Comparison of ENCODE assay signal across 8 mouse cellular contexts in the genomic region with DNA sequence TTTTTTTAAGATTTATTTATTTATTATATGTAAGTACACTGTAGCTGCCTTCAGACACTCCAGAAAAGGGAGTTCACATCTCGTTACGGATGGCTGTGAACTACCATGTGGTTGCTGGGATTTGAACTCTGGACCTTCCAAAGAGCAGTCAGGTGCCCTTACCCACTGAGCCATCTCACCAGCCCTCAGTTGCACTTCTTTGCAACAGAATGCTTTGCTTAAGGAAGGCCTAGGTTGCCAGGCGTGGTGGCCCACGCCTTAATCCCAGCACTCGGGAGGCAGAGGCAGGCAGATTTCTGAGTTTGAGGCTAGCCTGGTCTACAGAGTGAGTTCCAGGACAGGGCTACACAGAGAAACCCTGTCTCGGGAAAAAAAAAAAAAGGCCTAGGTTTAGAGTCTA. TPM values are rescaled to one million over a fixed set of nuclear protein-coding genes. Genes with fewer than 3 reads are reported as not detected.
DNase-seq lines count a peak whose midpoint lies in the region; ATAC-seq and TF ChIP-seq lines count a peak whose summit lies in the region.
"Not testable (repeated sequence)": the region's sequence is repeated elsewhere in the genome, so short reads cannot be mapped to it uniquely, and the experiment has no call there.

No protein-coding gene starts in this region.

- ATAC-seq in forebrain, embryonic 12.5 days (ENCODE audit: low FRiP score); heart, embryonic 14.5 days (ENCODE audit: insufficient number of reproducible peaks, insufficient read depth, low FRiP score, low read depth); intestine, embryonic 14.5 days (replicated peaks; ENCODE audit: low FRiP score, low TSS enrichment, low read depth); limb, embryonic 11.5 days (ENCODE audit: insufficient number of reproducible peaks, low FRiP score, low TSS enrichment, low read depth); lung, embryonic 14.5 days (ENCODE audit: insufficient read depth); midbrain, embryonic 16.5 days; stomach, postnatal 0 days (ENCODE audit: low FRiP score, low TSS enrichment): not testable (repeated sequence)

- peak overlapping the region; percentile 93 for H3K4me2 ChIP-seq in forebrain, embryonic 12.5 days
- peak overlapping the region; percentile 87 for H3K4me2 ChIP-seq in heart, embryonic 14.5 days (ENCODE audit: low read length)
- peak overlapping the region; percentile 49 for H3K4me2 ChIP-seq in intestine, embryonic 14.5 days (ENCODE audit: low read length)
- H3K4me2 ChIP-seq in limb, embryonic 11.5 days (ENCODE audit: low read depth, severe bottlenecking): peak overlapping the region; percentile 21; the same call in 1 of the 2 replicates
- peak overlapping the region; percentile 91 for H3K4me2 ChIP-seq in lung, embryonic 14.5 days
- H3K4me2 ChIP-seq in midbrain, embryonic 16.5 days (ENCODE audit: low read length): peak overlapping the region; percentile 64
- peak overlapping the region; percentile 59; the same call in 1 of the 2 replicates for H3K4me2 ChIP-seq in stomach, postnatal 0 days (replicated peaks; ENCODE audit: low read depth)

- peak overlapping the region; percentile 97 for H3K4me3 ChIP-seq in forebrain, embryonic 12.5 days (replicated peaks)
- peak overlapping the region in 1 of 2 experiments; percentile 95; a peak in 2 of 4 replicates for H3K4me3 ChIP-seq in heart, embryonic 14.5 days (ENCODE audit: control insufficient read depth in 1 of 2, insufficient read depth in 1 of 2, low read depth in 1 of 2, low read length in 2 of 2)
- H3K4me3 ChIP-seq in intestine, embryonic 14.5 days (ENCODE audit: low read depth, low read length): peak overlapping the region; percentile 84
- H3K4me3 ChIP-seq in limb, embryonic 11.5 days (ENCODE audit: low read depth, low read length): peak overlapping the region; percentile 99
- H3K4me3 ChIP-seq in lung, embryonic 14.5 days (ENCODE audit: low read depth, low read length): peak overlapping the region; percentile 98
- H3K4me3 ChIP-seq in midbrain, embryonic 16.5 days (ENCODE audit: low read depth, low read length): peak overlapping the region; percentile 100
- peak overlapping the region; percentile 94 for H3K4me3 ChIP-seq in stomach, postnatal 0 days (ENCODE audit: low read depth, low read length)

- H3K9ac ChIP-seq in forebrain, embryonic 12.5 days: 0 out of 2 replicates have a peak overlapping the region, but pooled peaks have one; percentile 95
- peak overlapping the region; percentile 96 for H3K9ac ChIP-seq in heart, embryonic 14.5 days (ENCODE audit: low read length)
- H3K9ac ChIP-seq in intestine, embryonic 14.5 days (ENCODE audit: low read length): peak overlapping the region; percentile 91
- H3K9ac ChIP-seq in limb, embryonic 11.5 days (ENCODE audit: low read length); midbrain, embryonic 16.5 days (ENCODE audit: low read depth, low read length); stomach, postnatal 0 days (ENCODE audit: low read length): not testable (repeated sequence)
- peak overlapping the region; percentile 97 for H3K9ac ChIP-seq in lung, embryonic 14.5 days

- H3K9me3 ChIP-seq in forebrain, embryonic 12.5 days; heart, embryonic 14.5 days (ENCODE audit: control insufficient read depth, low read length); intestine, embryonic 14.5 days (ENCODE audit: control insufficient read depth, low read length); limb, embryonic 11.5 days (ENCODE audit: control insufficient read depth, low read length); lung, embryonic 14.5 days (ENCODE audit: low read depth, low read length); midbrain, embryonic 16.5 days (replicated peaks; ENCODE audit: control insufficient read depth, low read length, poor library complexity, severe bottlenecking); stomach, postnatal 0 days (ENCODE audit: control insufficient read depth, low read length): not testable (repeated sequence)

- H3K4me1 ChIP-seq in forebrain, embryonic 12.5 days: peaks cover 33% of the 10 kb centered on the region
- peaks cover 6 to 24% of the 10 kb centered on the region in 2 experiments; a peak in 3 of 4 replicates for H3K4me1 ChIP-seq in heart, embryonic 14.5 days (ENCODE audit: control insufficient read depth in 2 of 2, insufficient read depth in 2 of 2, low read length in 2 of 2)
- peaks cover 13% of the 10 kb centered on the region for H3K4me1 ChIP-seq in intestine, embryonic 14.5 days (replicated peaks; ENCODE audit: control insufficient read depth, insufficient read depth, low read length)
- H3K4me1 ChIP-seq in limb, embryonic 11.5 days (ENCODE audit: control insufficient read depth, insufficient read depth, low read length); lung, embryonic 14.5 days (ENCODE audit: insufficient read depth); stomach, postnatal 0 days (replicated peaks; ENCODE audit: control insufficient read depth, insufficient read depth): not testable (repeated sequence)
- peaks cover 25% of the 10 kb centered on the region for H3K4me1 ChIP-seq in midbrain, embryonic 16.5 days (ENCODE audit: control insufficient read depth, insufficient read depth, low read length)

- peak; percentile 11 for DNase-seq in cerebellum, adult 8-10 months
- not testable (repeated sequence) for DNase-seq in intestine, embryonic 14.5 days (ENCODE audit: low spot score); limb, embryonic 11.5 days (ENCODE audit: low spot score); lung, embryonic 14.5 days; stomach, postnatal 0 days (ENCODE audit: low spot score)

- H3K36me3 ChIP-seq in forebrain, embryonic 12.5 days (replicated peaks): peaks cover 35% of the 10 kb centered on the region
- H3K36me3 ChIP-seq in heart, embryonic 14.5 days (ENCODE audit: control insufficient read depth, insufficient read depth, low read length): peaks cover 29% of the 10 kb centered on the region
- H3K36me3 ChIP-seq in intestine, embryonic 14.5 days (ENCODE audit: control insufficient read depth, insufficient read depth, low read length): peaks cover 24% of the 10 kb centered on the region
- H3K36me3 ChIP-seq in limb, embryonic 11.5 days (ENCODE audit: control insufficient read depth, insufficient read depth, low read length): peaks cover 12% of the 10 kb centered on the region
- H3K36me3 ChIP-seq in lung, embryonic 14.5 days (ENCODE audit: insufficient read depth): peaks cover 26% of the 10 kb centered on the region
- H3K36me3 ChIP-seq in midbrain, embryonic 16.5 days (ENCODE audit: control insufficient read depth, insufficient read depth, low read length): peaks cover 16% of the 10 kb centered on the region
- peaks cover 13% of the 10 kb centered on the region; the same call in 1 of the 2 replicates for H3K36me3 ChIP-seq in stomach, postnatal 0 days (ENCODE audit: control insufficient read depth, insufficient read depth, low read length)

- H3K27me3 ChIP-seq in forebrain, embryonic 12.5 days; heart, embryonic 14.5 days (ENCODE audit: control insufficient read depth, insufficient read depth, low read length); intestine, embryonic 14.5 days (replicated peaks; ENCODE audit: control insufficient read depth, insufficient read depth, low read length); limb, embryonic 11.5 days (ENCODE audit: control insufficient read depth, insufficient read depth, low read length); lung, embryonic 14.5 days (ENCODE audit: insufficient read depth, low read length); midbrain, embryonic 16.5 days (ENCODE audit: control insufficient read depth, insufficient read depth, low read depth, low read length); stomach, postnatal 0 days (ENCODE audit: control insufficient read depth, insufficient read depth, low read length): not testable (repeated sequence)

- TF ChIP-seq EP300 in stomach, postnatal 0 days (optimal IDR thresholded peaks at IDR 0.05): not testable (repeated sequence)

- not testable (repeated sequence) for TF ChIP-seq CTCF in lung, embryonic 14.5 days (IDR thresholded peaks at IDR 0.05; ENCODE audit: low read depth); stomach, postnatal 0 days (IDR thresholded peaks at IDR 0.05; ENCODE audit: low read depth)

- not testable (repeated sequence) for H3K27ac ChIP-seq in forebrain, embryonic 12.5 days; heart, embryonic 14.5 days (replicated peaks in 1 of 2; ENCODE audit: control insufficient read depth in 1 of 2, insufficient read depth in 1 of 2, low read depth in 2 of 2, low read length in 2 of 2); intestine, embryonic 14.5 days (ENCODE audit: low read depth); limb, embryonic 11.5 days (replicated peaks; ENCODE audit: low read depth, low read length); lung, embryonic 14.5 days (ENCODE audit: low read depth); midbrain, embryonic 16.5 days (ENCODE audit: low read length); stomach, postnatal 0 days (replicated peaks)

- 78% methylated on average over 6 of the region's 6 CpGs for WGBS in forebrain, embryonic 12.5 days
- 64% methylated on average over 6 of the region's 6 CpGs for WGBS in heart, embryonic 14.5 days
- WGBS in intestine, embryonic 14.5 days: 73% methylated on average over 6 of the region's 6 CpGs
- WGBS in limb, embryonic 11.5 days: 82% methylated on average over 6 of the region's 6 CpGs
- WGBS in lung, embryonic 14.5 days: 67% methylated on average over 6 of the region's 6 CpGs
- 85% methylated on average over 6 of the region's 6 CpGs for WGBS in midbrain, embryonic 16.5 days
- WGBS in stomach, postnatal 0 days: 66% methylated on average over 6 of the region's 6 CpGs

RNA-seq across cellular contexts. Expression of gene Apopt1, which starts 0.8 kb away (rescaled TPM):
- polyA plus RNA-seq in forebrain, embryonic 12.5 days (2016; fragmentation: Nextera tagmentation; extraction: Ambion mirVana): 55.0 and 56.0 TPM in 2 replicates
- 49.7 and 51.0 TPM in 2 replicates for polyA plus RNA-seq in heart, embryonic 14.5 days (2014; fragmentation: Nextera tagmentation; extraction: Ambion mirVana)
- polyA plus RNA-seq in intestine, embryonic 14.5 days (2014; fragmentation: Nextera tagmentation; extraction: Ambion mirVana): 57.1 and 58.2 TPM in 2 replicates
- polyA plus RNA-seq in limb, embryonic 11.5 days (2014; fragmentation: Nextera tagmentation; extraction: Ambion mirVana): 55.1 and 61.1 TPM in 2 replicates
- polyA plus RNA-seq in lung, embryonic 14.5 days (2014; fragmentation: Nextera tagmentation; extraction: Ambion mirVana): 53.3 and 57.3 TPM in 2 replicates
- polyA plus RNA-seq in midbrain, embryonic 16.5 days (2015; fragmentation: Nextera tagmentation; extraction: Ambion mirVana): 52.3 and 56.8 TPM in 2 replicates
- polyA plus RNA-seq in stomach, postnatal 0 days (2015; fragmentation: Nextera tagmentation; extraction: Ambion mirVana): 41.8 and 42.8 TPM in 2 replicates

RNA-seq across cellular contexts. Expression of gene Bag5, which starts 0.8 kb away (rescaled TPM):
- 59.0 and 62.7 TPM in 2 replicates for polyA plus RNA-seq in forebrain, embryonic 12.5 days (2016; fragmentation: Nextera tagmentation; extraction: Ambion mirVana)
- polyA plus RNA-seq in heart, embryonic 14.5 days (2014; fragmentation: Nextera tagmentation; extraction: Ambion mirVana): 42.1 and 42.6 TPM in 2 replicates
- polyA plus RNA-seq in intestine, embryonic 14.5 days (2014; fragmentation: Nextera tagmentation; extraction: Ambion mirVana): 52.4 and 54.6 TPM in 2 replicates
- polyA plus RNA-seq in limb, embryonic 11.5 days (2014; fragmentation: Nextera tagmentation; extraction: Ambion mirVana): 56.8 and 58.2 TPM in 2 replicates
- 51.5 and 53.2 TPM in 2 replicates for polyA plus RNA-seq in lung, embryonic 14.5 days (2014; fragmentation: Nextera tagmentation; extraction: Ambion mirVana)
- 70.4 and 71.8 TPM in 2 replicates for polyA plus RNA-seq in midbrain, embryonic 16.5 days (2015; fragmentation: Nextera tagmentation; extraction: Ambion mirVana)
- 34.9 and 36.9 TPM in 2 replicates for polyA plus RNA-seq in stomach, postnatal 0 days (2015; fragmentation: Nextera tagmentation; extraction: Ambion mirVana)

RNA-seq across cellular contexts. Expression of gene Trmt61a, which starts 36.0 kb away (rescaled TPM):
- polyA plus RNA-seq in forebrain, embryonic 12.5 days (2016; fragmentation: Nextera tagmentation; extraction: Ambion mirVana): 15.4 and 16.7 TPM in 2 replicates
- 3.1 and 5.5 TPM in 2 replicates for polyA plus RNA-seq in heart, embryonic 14.5 days (2014; fragmentation: Nextera tagmentation; extraction: Ambion mirVana)
- 9.9 and 13.1 TPM in 2 replicates for polyA plus RNA-seq in intestine, embryonic 14.5 days (2014; fragmentation: Nextera tagmentation; extraction: Ambion mirVana)
- 6.3 and 7.4 TPM in 2 replicates for polyA plus RNA-seq in limb, embryonic 11.5 days (2014; fragmentation: Nextera tagmentation; extraction: Ambion mirVana)
- polyA plus RNA-seq in lung, embryonic 14.5 days (2014; fragmentation: Nextera tagmentation; extraction: Ambion mirVana): 8.7 and 9.3 TPM in 2 replicates
- 9.8 and 10.4 TPM in 2 replicates for polyA plus RNA-seq in midbrain, embryonic 16.5 days (2015; fragmentation: Nextera tagmentation; extraction: Ambion mirVana)
- polyA plus RNA-seq in stomach, postnatal 0 days (2015; fragmentation: Nextera tagmentation; extraction: Ambion mirVana): 7.4 and 8.5 TPM in 2 replicates

RNA-seq across cellular contexts. Expression of gene Ckb, which starts 41.7 kb away (rescaled TPM):
- polyA plus RNA-seq in forebrain, embryonic 12.5 days (2016; fragmentation: Nextera tagmentation; extraction: Ambion mirVana): 2,395 and 2,485 TPM in 2 replicates
- 262 and 266 TPM in 2 replicates for polyA plus RNA-seq in heart, embryonic 14.5 days (2014; fragmentation: Nextera tagmentation; extraction: Ambion mirVana)
- polyA plus RNA-seq in intestine, embryonic 14.5 days (2014; fragmentation: Nextera tagmentation; extraction: Ambion mirVana): 787 and 806 TPM in 2 replicates
- 76.4 and 84.4 TPM in 2 replicates for polyA plus RNA-seq in limb, embryonic 11.5 days (2014; fragmentation: Nextera tagmentation; extraction: Ambion mirVana)
- polyA plus RNA-seq in lung, embryonic 14.5 days (2014; fragmentation: Nextera tagmentation; extraction: Ambion mirVana): 210 and 217 TPM in 2 replicates
- polyA plus RNA-seq in midbrain, embryonic 16.5 days (2015; fragmentation: Nextera tagmentation; extraction: Ambion mirVana): 1,397 and 1,482 TPM in 2 replicates
- 532 and 573 TPM in 2 replicates for polyA plus RNA-seq in stomach, postnatal 0 days (2015; fragmentation: Nextera tagmentation; extraction: Ambion mirVana)

RNA-seq across cellular contexts. Expression of gene Klc1, which starts 44.8 kb away (rescaled TPM):
- polyA plus RNA-seq in forebrain, embryonic 12.5 days (2016; fragmentation: Nextera tagmentation; extraction: Ambion mirVana): 302 and 307 TPM in 2 replicates
- polyA plus RNA-seq in heart, embryonic 14.5 days (2014; fragmentation: Nextera tagmentation; extraction: Ambion mirVana): 98.9 and 118 TPM in 2 replicates
- 109 and 121 TPM in 2 replicates for polyA plus RNA-seq in intestine, embryonic 14.5 days (2014; fragmentation: Nextera tagmentation; extraction: Ambion mirVana)
- polyA plus RNA-seq in limb, embryonic 11.5 days (2014; fragmentation: Nextera tagmentation; extraction: Ambion mirVana): 95.5 and 103 TPM in 2 replicates
- polyA plus RNA-seq in lung, embryonic 14.5 days (2014; fragmentation: Nextera tagmentation; extraction: Ambion mirVana): 90.5 and 96.7 TPM in 2 replicates
- 665 and 671 TPM in 2 replicates for polyA plus RNA-seq in midbrain, embryonic 16.5 days (2015; fragmentation: Nextera tagmentation; extraction: Ambion mirVana)
- polyA plus RNA-seq in stomach, postnatal 0 days (2015; fragmentation: Nextera tagmentation; extraction: Ambion mirVana): 55.7 and 56.7 TPM in 2 replicates

Comparison
In these comparisons a context has a peak if more than half of its experiments do, and no peak if none do; other contexts are left out.
1. H3K4me2 ChIP-seq: peak in every context shown above with its lines; median percentile 93 in forebrain, embryonic 12.5 days; 91 in lung, embryonic 14.5 days; 87 in heart, embryonic 14.5 days; 64 in midbrain, embryonic 16.5 days; 59 in stomach, postnatal 0 days; 49 in intestine, embryonic 14.5 days; 21 in limb, embryonic 11.5 days.